Mouse (Mus musculus): ENCODE measurements at regions not wholly inside any gene's neighbourhood (a gene's known extent, or its start where the extent isn't known, plus 50 kb on each side); places are given as distances from the start of the nearest gene placed in this dataset.

DNA sequence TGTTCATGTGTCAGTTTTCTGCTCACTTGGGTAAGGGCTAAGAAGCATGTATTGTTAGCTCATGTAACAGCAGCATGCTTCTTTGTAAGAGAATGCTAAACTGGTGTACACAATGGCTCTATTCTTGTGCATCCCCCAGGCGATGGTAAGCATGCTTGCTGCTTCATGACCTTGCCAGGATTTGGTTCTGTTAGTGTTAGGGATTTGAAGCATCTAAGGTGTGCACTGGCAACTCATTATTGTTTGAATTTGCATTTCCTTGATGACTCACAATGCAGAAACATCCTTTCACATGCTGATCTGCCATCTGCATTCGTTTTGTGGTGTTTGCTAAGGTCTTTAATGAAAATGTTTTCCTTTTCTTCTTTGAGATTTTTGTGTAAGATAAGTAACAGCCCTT, 382.8 kb downstream of the Plekhb2 start:
- TF ChIP-seq CTCF (IDR thresholded peaks at IDR 0.05; ENCODE audit: borderline replicate concordance, extremely low read depth, insufficient read depth, insufficient read length), result no peak
- no peak for TF ChIP-seq POLR2A (IDR thresholded peaks at IDR 0.05; ENCODE audit: borderline replicate concordance, extremely low read depth, insufficient read depth, insufficient read length, poor library complexity, severe bottlenecking)

Measured in brain, embryonic 14.5 days (tissue).